Mouse (Mus musculus): ENCODE results near the gene Wfdc15b. TPM values are rescaled to one million over a fixed set of nuclear protein-coding genes. Genes with fewer than 3 reads are reported as not detected.
"Not testable (repeated sequence)": the region's sequence is repeated elsewhere in the genome, so short reads cannot be mapped to it uniquely, and the experiment has no call there.

The Wfdc15b gene
- not detected in 2 replicates for polyA plus RNA-seq (2015; fragmentation: Nextera tagmentation; extraction: Ambion mirVana)

DNA sequence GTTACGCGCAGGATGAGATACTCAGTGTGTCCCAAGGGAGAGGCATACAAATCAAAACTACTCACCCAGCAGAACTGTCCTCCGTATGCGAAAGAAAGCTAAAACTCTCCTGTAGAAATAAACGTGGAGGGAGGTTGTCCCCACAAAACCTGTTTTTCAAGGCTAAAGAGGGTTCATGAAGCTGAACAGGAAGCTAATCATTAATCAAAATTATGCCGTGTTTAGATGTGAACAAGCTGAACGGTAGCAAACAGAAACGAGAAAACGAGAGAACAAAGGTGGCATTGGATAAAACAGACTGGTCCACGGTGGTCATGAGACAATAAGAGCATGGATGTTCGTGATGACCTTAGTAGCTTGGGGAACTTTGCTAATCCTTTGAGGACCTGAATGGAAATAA is at the start of gene Wfdc15b:
TSS of gene Wfdc15b (minus strand) at position 139 of the 400 bp plus-strand sequence.
- H3K4me3 ChIP-seq (ENCODE audit: low read length), result no peak within 1 kb of the TSS
- no peaks in the 10 kb centered on the region for H3K4me1 ChIP-seq (ENCODE audit: control insufficient read depth, insufficient read depth, low read depth, low read length)
- no peak within 1 kb of the TSS for H3K27ac ChIP-seq (ENCODE audit: low read depth, low read length)
- H3K9ac ChIP-seq (ENCODE audit: low read depth, low read length), result no peak within 1 kb of the TSS
- no peak within 1 kb of the TSS for H3K4me2 ChIP-seq (ENCODE audit: low read length)
- no peaks in the 10 kb centered on the region for H3K9me3 ChIP-seq (ENCODE audit: control insufficient read depth, low read length)
- no peak for ATAC-seq
- no peaks in the 10 kb centered on the region for H3K36me3 ChIP-seq (ENCODE audit: control insufficient read depth, insufficient read depth, low read length)
- H3K27me3 ChIP-seq (replicated peaks; ENCODE audit: control insufficient read depth, insufficient read depth, low read length), result no peaks in the 10 kb centered on the region
- 82% methylated on average over 11 of the region's 11 CpGs for WGBS

DNA sequence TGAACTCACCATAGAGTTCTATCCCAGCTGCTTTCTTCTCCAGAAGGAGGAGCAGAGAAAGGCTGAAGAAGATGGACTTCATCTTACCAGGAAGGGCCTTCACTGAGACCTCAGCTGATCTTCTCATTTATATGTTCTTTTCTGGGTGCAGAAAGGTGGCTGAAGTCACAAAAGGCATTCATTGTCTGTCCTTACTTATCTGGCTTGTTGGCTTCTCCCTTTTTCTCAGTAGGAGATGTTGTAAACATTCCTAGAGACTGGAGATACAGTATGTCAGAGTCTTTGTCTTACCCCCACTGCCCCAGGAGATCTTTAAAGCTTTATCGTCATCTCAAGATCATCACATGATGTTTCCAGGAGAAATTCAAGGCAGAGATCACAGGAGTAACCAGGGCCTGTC is 35.1 kb upstream of the Wfdc15b start, which contains the start of gene Svs3b:
TSS of gene Svs3b (minus strand) at position 101 of the 400 bp plus-strand sequence.
- not testable (repeated sequence) for H3K27ac ChIP-seq (ENCODE audit: low read depth, low read length); ATAC-seq; H3K9ac ChIP-seq (ENCODE audit: low read depth, low read length); H3K27me3 ChIP-seq (replicated peaks; ENCODE audit: control insufficient read depth, insufficient read depth, low read length); H3K4me3 ChIP-seq (ENCODE audit: low read length); H3K4me1 ChIP-seq (ENCODE audit: control insufficient read depth, insufficient read depth, low read depth, low read length); H3K9me3 ChIP-seq (ENCODE audit: control insufficient read depth, low read length); H3K4me2 ChIP-seq (ENCODE audit: low read length); H3K36me3 ChIP-seq (ENCODE audit: control insufficient read depth, insufficient read depth, low read length)
- WGBS, result 73% methylated on average over 1 of the region's 1 CpGs

DNA sequence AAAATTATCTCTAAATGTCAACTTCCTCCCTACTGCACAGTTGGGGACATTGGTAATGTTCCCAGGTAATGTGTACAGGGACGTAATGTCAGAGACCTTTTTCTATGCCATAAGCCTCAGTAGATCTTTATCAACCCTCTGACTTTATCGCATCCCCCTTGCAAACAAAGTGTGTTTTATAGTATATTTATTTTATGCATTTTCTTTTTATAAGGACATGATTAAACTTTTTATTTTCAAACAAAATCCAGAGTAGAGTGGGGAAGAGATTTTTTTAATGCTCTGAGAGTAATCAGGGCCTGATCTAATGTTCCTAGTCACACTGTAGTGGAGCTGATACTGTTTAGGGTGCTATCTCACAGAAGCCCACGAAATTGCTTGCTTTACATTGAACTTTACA is 16.9 kb upstream of the Wfdc15b start, which contains the start of gene Svs2:
TSS of gene Svs2 (minus strand) at position 101 of the 400 bp plus-strand sequence.
- no peaks in the 10 kb centered on the region for H3K27me3 ChIP-seq (replicated peaks; ENCODE audit: control insufficient read depth, insufficient read depth, low read length)
- no peak within 1 kb of the TSS for H3K4me2 ChIP-seq (ENCODE audit: low read length)
- 0 out of 2 replicates have a peak, but pooled peaks cover 2% of the 10 kb centered on the region for H3K9me3 ChIP-seq (ENCODE audit: control insufficient read depth, low read length)
- H3K4me3 ChIP-seq (ENCODE audit: low read length), result no peak within 1 kb of the TSS
- no peaks in the 10 kb centered on the region for H3K36me3 ChIP-seq (ENCODE audit: control insufficient read depth, insufficient read depth, low read length)
- no peak within 1 kb of the TSS for H3K9ac ChIP-seq (ENCODE audit: low read depth, low read length)
- no peak for ATAC-seq
- 90% methylated on average over 3 of the region's 3 CpGs for WGBS
- H3K27ac ChIP-seq (ENCODE audit: low read depth, low read length), result no peak within 1 kb of the TSS
- no peaks in the 10 kb centered on the region for H3K4me1 ChIP-seq (ENCODE audit: control insufficient read depth, insufficient read depth, low read depth, low read length)

DNA sequence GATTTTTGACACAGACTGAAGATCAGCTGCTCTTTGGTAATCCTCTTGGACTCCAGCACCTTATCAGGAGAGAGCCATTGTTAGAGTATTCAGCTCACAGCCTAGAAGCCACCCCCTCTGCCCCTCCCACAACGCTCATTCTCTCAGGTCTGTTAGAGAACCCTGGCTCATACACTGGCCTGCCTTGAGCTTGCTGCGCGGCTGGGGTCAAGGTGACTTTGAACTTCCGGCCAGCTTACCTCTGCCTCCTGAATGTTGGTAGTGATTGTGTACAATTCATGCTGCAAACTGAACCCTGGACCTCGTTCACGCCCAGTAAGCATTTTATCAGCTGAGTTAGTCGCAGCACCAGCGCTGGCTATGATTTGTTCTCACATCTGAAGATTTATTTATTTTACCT is 11.2 kb upstream of the Wfdc15b start:
- no peak overlapping the region for H3K4me2 ChIP-seq (ENCODE audit: low read length)
- H3K36me3 ChIP-seq (ENCODE audit: control insufficient read depth, insufficient read depth, low read length), result no peaks in the 10 kb centered on the region
- no peaks in the 10 kb centered on the region for H3K4me1 ChIP-seq (ENCODE audit: control insufficient read depth, insufficient read depth, low read depth, low read length)
- no peak for ATAC-seq
- no peak overlapping the region for H3K9ac ChIP-seq (ENCODE audit: low read depth, low read length)
- H3K4me3 ChIP-seq (ENCODE audit: low read length), result no peak overlapping the region
- H3K27me3 ChIP-seq (replicated peaks; ENCODE audit: control insufficient read depth, insufficient read depth, low read length), result no peaks in the 10 kb centered on the region
- WGBS, result 89% methylated on average over 8 of the region's 8 CpGs
- H3K9me3 ChIP-seq (ENCODE audit: control insufficient read depth, low read length), result no peaks in the 10 kb centered on the region
- H3K27ac ChIP-seq (ENCODE audit: low read depth, low read length), result no peak overlapping the region

DNA sequence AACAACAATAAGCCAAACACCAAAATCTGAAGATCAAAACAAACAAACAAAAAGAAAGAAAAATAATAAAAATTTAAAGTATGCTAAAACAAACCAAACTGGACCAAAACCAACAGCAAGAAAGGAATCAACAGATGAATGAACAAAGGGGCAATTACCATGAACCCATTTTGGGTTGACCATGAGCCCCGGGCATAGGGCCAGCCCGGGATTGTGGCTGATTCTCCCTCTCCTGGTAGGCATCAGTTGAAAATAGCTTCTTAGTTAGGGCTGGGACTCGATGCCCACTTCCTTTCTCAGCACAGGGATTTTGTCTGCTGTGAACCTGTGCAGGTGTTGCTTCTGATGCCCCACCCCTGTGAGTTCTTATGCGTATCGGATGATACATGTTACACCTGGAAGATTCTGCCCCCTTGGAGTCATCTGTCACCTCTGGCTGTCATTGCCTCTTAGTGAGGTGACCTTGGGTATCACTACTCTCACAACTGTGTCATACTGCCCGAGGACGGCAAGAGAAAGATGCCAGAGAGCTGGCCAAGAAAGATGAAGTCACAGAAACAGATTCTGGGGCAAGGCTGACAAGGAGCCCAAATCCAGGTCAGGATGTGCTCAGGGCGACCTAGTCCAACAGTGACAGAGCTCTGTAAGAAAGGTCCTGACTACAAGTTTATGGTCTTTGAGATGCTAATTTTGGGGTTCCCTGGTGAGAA is 7.1 kb upstream of the Wfdc15b start:
- 77% methylated on average over 8 of the region's 8 CpGs for WGBS

DNA sequence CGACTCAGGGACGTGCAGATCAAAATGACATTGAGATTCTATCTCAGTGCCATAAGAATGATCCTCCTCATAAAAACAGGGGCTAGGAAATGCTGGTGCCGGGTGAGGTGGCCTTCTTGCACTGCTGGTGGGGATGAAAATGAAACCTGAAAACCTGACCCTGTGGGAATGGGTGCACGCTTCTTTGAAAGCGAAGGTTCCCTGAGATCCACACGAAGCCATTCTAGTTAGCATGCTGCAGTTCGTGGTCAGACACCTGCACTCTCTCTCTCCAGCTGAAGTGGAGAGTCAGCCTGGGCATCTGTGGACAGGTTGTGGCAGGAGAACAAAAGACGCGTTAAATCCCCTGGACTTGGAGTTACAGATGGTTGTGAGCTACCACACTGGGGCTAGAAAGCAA is 2.2 kb downstream of the Wfdc15b start:
- Histone ChIP-seq H3K4me1 (ENCODE audit: control insufficient read depth, insufficient read depth, low read depth, low read length) (no peaks in the 10 kb centered on the region), H3K27me3 (replicated peaks; ENCODE audit: control insufficient read depth, insufficient read depth, low read length) (no peaks in the 10 kb centered on the region), H3K4me2 (ENCODE audit: low read length) (no peak overlapping the region), H3K9me3 (ENCODE audit: control insufficient read depth, low read length) (no peaks in the 10 kb centered on the region), H3K36me3 (ENCODE audit: control insufficient read depth, insufficient read depth, low read length) (no peaks in the 10 kb centered on the region), H3K9ac (ENCODE audit: low read depth, low read length) (no peak overlapping the region), H3K27ac (ENCODE audit: low read depth, low read length) (no peak overlapping the region), H3K4me3 (ENCODE audit: low read length) (no peak overlapping the region)
- WGBS, result 87% methylated on average over 9 of the region's 9 CpGs
- ATAC-seq, result no peak

More for the DNA sequence above, 7.1 kb upstream of the Wfdc15b start:
- H3K36me3 ChIP-seq (ENCODE audit: control insufficient read depth, insufficient read depth, low read length), result no peaks in the 10 kb centered on the region
- ATAC-seq, result no peak
- H3K9me3 ChIP-seq (ENCODE audit: control insufficient read depth, low read length), result no peaks in the 10 kb centered on the region
- no peak overlapping the region for H3K27ac ChIP-seq (ENCODE audit: low read depth, low read length)
- H3K9ac ChIP-seq (ENCODE audit: low read depth, low read length), result no peak overlapping the region
- H3K4me1 ChIP-seq (ENCODE audit: control insufficient read depth, insufficient read depth, low read depth, low read length), result no peaks in the 10 kb centered on the region
- no peak overlapping the region for H3K4me3 ChIP-seq (ENCODE audit: low read length)
- no peak overlapping the region for H3K4me2 ChIP-seq (ENCODE audit: low read length)
- H3K27me3 ChIP-seq (replicated peaks; ENCODE audit: control insufficient read depth, insufficient read depth, low read length), result no peaks in the 10 kb centered on the region

DNA sequence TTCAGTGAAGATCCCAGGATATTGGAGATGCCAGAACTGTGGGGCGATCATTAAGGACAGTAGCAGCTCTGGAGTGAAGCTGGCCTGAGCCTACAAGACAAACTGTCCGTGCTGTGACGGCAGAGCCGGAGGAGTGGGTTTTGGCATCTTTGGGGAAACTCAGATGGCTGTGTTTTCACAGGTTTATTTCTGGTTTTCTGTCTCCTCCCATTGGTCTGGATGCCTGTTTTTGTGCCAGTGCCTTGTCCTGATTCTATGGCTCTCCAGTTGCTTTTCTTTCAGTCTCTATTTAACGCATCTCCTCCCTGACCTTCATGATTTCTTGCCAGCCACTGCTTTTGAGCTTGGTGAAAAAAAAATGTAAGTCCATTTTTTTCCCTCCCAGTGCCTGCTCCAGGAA is 8.7 kb downstream of the Wfdc15b start:
- no peaks in the 10 kb centered on the region for H3K36me3 ChIP-seq (ENCODE audit: control insufficient read depth, insufficient read depth, low read length)
- no peak overlapping the region for H3K27ac ChIP-seq (ENCODE audit: low read depth, low read length)
- no peak overlapping the region for H3K4me2 ChIP-seq (ENCODE audit: low read length)
- ATAC-seq, result no peak
- H3K4me3 ChIP-seq (ENCODE audit: low read length), result no peak overlapping the region
- no peaks in the 10 kb centered on the region for H3K9me3 ChIP-seq (ENCODE audit: control insufficient read depth, low read length)
- H3K27me3 ChIP-seq (replicated peaks; ENCODE audit: control insufficient read depth, insufficient read depth, low read length), result no peaks in the 10 kb centered on the region
- H3K9ac ChIP-seq (ENCODE audit: low read depth, low read length), result no peak overlapping the region
- 83% methylated on average over 5 of the region's 5 CpGs for WGBS
- H3K4me1 ChIP-seq (ENCODE audit: control insufficient read depth, insufficient read depth, low read depth, low read length), result no peaks in the 10 kb centered on the region

DNA sequence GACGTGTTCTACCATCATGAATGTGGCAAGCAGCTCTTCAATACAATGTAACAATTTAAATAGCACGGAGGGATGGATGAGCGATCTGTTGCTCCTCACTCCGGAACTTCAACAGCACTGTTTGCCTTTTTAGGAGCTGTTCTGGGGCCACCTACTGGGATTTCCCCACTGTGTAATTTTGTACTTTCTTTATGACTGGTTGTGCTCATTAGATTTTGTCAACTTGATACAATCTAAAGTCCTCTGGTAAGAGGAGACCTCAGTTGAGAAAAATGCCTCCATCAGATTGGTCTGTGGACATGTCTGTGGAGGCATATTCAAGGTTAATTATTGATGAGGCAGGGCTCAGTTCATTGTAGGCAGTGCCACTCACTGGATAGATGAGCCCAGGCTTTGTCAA is 10.6 kb downstream of the Wfdc15b start:
- H3K9ac ChIP-seq (ENCODE audit: low read depth, low read length), result no peak overlapping the region
- H3K4me1 ChIP-seq (ENCODE audit: control insufficient read depth, insufficient read depth, low read depth, low read length), result no peaks in the 10 kb centered on the region
- ATAC-seq, result no peak
- no peaks in the 10 kb centered on the region for H3K27me3 ChIP-seq (replicated peaks; ENCODE audit: control insufficient read depth, insufficient read depth, low read length)
- 82% methylated on average over 4 of the region's 4 CpGs for WGBS
- no peaks in the 10 kb centered on the region for H3K36me3 ChIP-seq (ENCODE audit: control insufficient read depth, insufficient read depth, low read length)
- no peak overlapping the region for H3K4me3 ChIP-seq (ENCODE audit: low read length)
- H3K4me2 ChIP-seq (ENCODE audit: low read length), result no peak overlapping the region
- H3K9me3 ChIP-seq (ENCODE audit: control insufficient read depth, low read length), result no peaks in the 10 kb centered on the region
- no peak overlapping the region for H3K27ac ChIP-seq (ENCODE audit: low read depth, low read length)

DNA sequence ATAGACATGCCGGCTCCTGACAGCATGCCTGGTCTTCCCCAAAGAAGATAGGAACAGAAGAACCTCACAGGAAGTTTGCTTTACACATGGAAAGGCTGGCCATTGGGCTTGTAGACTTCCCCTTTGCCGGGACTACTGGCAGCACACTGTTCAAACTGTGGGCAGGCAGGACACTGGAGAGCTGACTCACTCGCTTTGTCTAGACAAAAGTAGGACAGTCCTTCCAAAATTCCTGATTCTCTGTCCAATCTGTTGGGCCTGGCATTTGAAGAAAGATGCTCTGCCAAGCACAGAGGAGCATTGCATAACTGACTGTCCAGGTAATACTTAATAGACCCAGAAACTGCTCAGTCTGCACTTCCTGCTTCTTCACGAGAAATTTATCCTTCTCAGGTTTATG is 14.8 kb downstream of the Wfdc15b start:
- Histone ChIP-seq H3K4me3 (ENCODE audit: low read length) (no peak overlapping the region), H3K27me3 (replicated peaks; ENCODE audit: control insufficient read depth, insufficient read depth, low read length) (no peaks in the 10 kb centered on the region), H3K36me3 (ENCODE audit: control insufficient read depth, insufficient read depth, low read length) (no peaks in the 10 kb centered on the region), H3K9ac (ENCODE audit: low read depth, low read length) (no peak overlapping the region), H3K4me1 (ENCODE audit: control insufficient read depth, insufficient read depth, low read depth, low read length) (no peaks in the 10 kb centered on the region), H3K27ac (ENCODE audit: low read depth, low read length) (no peak overlapping the region), H3K4me2 (ENCODE audit: low read length) (no peak overlapping the region), H3K9me3 (ENCODE audit: control insufficient read depth, low read length) (no peaks in the 10 kb centered on the region)
- no peak for ATAC-seq
- 82% methylated on average over 4 of the region's 4 CpGs for WGBS

Measured in hindbrain, embryonic 16.5 days (tissue).